Comparison of ENCODE assay signal across 9 mouse cellular contexts in genomic region chr1:152766804-152767748, GRCm38 (mm10). TPM values are rescaled to one million over a fixed set of nuclear protein-coding genes. Genes with fewer than 3 reads are reported as not detected.
DNase-seq lines count a peak whose midpoint lies in the region; ATAC-seq and TF ChIP-seq lines count a peak whose summit lies in the region.
"Had no signal": no experiment of that assay in that cellular context is flagged by ENCODE, and none has a peak within 500 bp of the region (broad histone marks: within the 10 kb centered on the region; RNA-seq: fewer than 3 reads in every experiment).

No protein-coding gene starts in this region.

- 1% methylated on average over 54 of the region's 60 CpGs for WGBS in forebrain, embryonic 11.5 days
- 1% methylated on average over 60 of the region's 60 CpGs for WGBS in intestine, postnatal 0 days
- under 1% methylated on average over 56 of the region's 60 CpGs for WGBS in macrophage (ENCODE audit: missing documents)

- peak overlapping the region; percentile 71 for H3K27ac ChIP-seq in forebrain, embryonic 11.5 days (ENCODE audit: low read depth, low read length)
- H3K27ac ChIP-seq in intestine, postnatal 0 days (ENCODE audit: low read depth, low read length) = peak overlapping the region; percentile 98
- H3K27ac ChIP-seq in macrophage = peak overlapping the region; percentile 83

- H3K4me3 ChIP-seq in forebrain, embryonic 11.5 days (ENCODE audit: low read depth, low read length) = peak overlapping the region; percentile 95
- peak overlapping the region; percentile 99 for H3K4me3 ChIP-seq in intestine, postnatal 0 days (ENCODE audit: low read depth, low read length)
- H3K4me3 ChIP-seq in macrophage (ENCODE audit: inconsistent target) = peak overlapping the region; percentile 96

- peaks cover 3% of the 10 kb centered on the region; the same call in 1 of the 2 replicates for H3K27me3 ChIP-seq in forebrain, embryonic 11.5 days (ENCODE audit: control insufficient read depth, insufficient read depth, low read length)
- 0 out of 2 replicates have a peak, but pooled peaks cover 5% of the 10 kb centered on the region for H3K27me3 ChIP-seq in intestine, postnatal 0 days (replicated peaks; ENCODE audit: control insufficient read depth, insufficient read depth, low read length)

- H3K9ac ChIP-seq in forebrain, embryonic 11.5 days (ENCODE audit: low read length) = peak overlapping the region; percentile 92
- peak overlapping the region; percentile 99 for H3K9ac ChIP-seq in intestine, postnatal 0 days (ENCODE audit: low read depth, low read length)

- 0 out of 2 replicates have a peak, but pooled peaks have one; percentile 0 for TF ChIP-seq CTCF in intestine, postnatal 0 days (IDR thresholded peaks at IDR 0.05; ENCODE audit: low read depth)

- H3K4me1 ChIP-seq in forebrain, embryonic 11.5 days (replicated peaks; ENCODE audit: control insufficient read depth, insufficient read depth, low read length) = peaks cover 5% of the 10 kb centered on the region; the same call in 1 of the 2 replicates
- H3K4me1 ChIP-seq in intestine, postnatal 0 days (replicated peaks; ENCODE audit: control insufficient read depth, insufficient read depth, low read length) = no peaks in the 10 kb centered on the region; the same call in 1 of the 2 replicates

- no peaks in the 10 kb centered on the region for H3K9me3 ChIP-seq in forebrain, embryonic 11.5 days (ENCODE audit: control insufficient read depth, low read length)
- no peaks in the 10 kb centered on the region for H3K9me3 ChIP-seq in intestine, postnatal 0 days (ENCODE audit: control insufficient read depth)

- peaks cover 53% of the 10 kb centered on the region for H3K79me2 ChIP-seq in macrophage (ENCODE audit: inconsistent target)

- no peaks in the 10 kb centered on the region; the same call in 1 of the 2 replicates for H3K36me3 ChIP-seq in forebrain, embryonic 11.5 days (ENCODE audit: control insufficient read depth, insufficient read depth, low read length)
- H3K36me3 ChIP-seq in intestine, postnatal 0 days (ENCODE audit: control insufficient read depth, insufficient read depth) = peaks cover 29% of the 10 kb centered on the region
- H3K36me3 ChIP-seq in macrophage (ENCODE audit: inconsistent target) = peaks cover 38% of the 10 kb centered on the region

- ATAC-seq in forebrain, embryonic 11.5 days (replicated peaks; ENCODE audit: low FRiP score) = peak; percentile 72
- ATAC-seq in intestine, postnatal 0 days = peak; percentile 63
- ATAC-seq in megakaryocyte progenitor cell, adult 5-6 weeks (replicated peaks; ENCODE audit: poor library complexity) = no peak

- DNase-seq in adrenal gland, postnatal 25 days = peak; percentile 39
- DNase-seq in adrenal gland, adult 2 months = no peak
- DNase-seq in right cerebral cortex, postnatal 4 days = peak; percentile 37
- DNase-seq in right cerebral cortex, adult 18-20 months = no peak
- DNase-seq in forebrain, embryonic 11.5 days (ENCODE audit: low spot score) = no peak

- peak overlapping the region; percentile 78 for H3K4me2 ChIP-seq in forebrain, embryonic 11.5 days (ENCODE audit: low read depth, low read length, severe bottlenecking)
- peak overlapping the region; percentile 84 for H3K4me2 ChIP-seq in intestine, postnatal 0 days (replicated peaks; ENCODE audit: low read depth)

RNA-seq across cellular contexts. Expression of gene Arpc5, which starts 0.7 kb away (rescaled TPM):
- 111 and 124 TPM in 2 replicates for total RNA-seq in adrenal gland, postnatal 25 days (2021)
- total RNA-seq in adrenal gland, adult 2 months (2021) = 100 to 1,000 TPM in 1 of 2 experiments, 10 to 100 TPM in 1; 89.9 to 103 TPM
- polyA plus RNA-seq in adrenal gland, adult 2 months (2012; rRNA removed) = 11.6 and 12.3 TPM in 2 replicates
- 252 and 259 TPM in 2 replicates for polyA plus RNA-seq in forebrain, embryonic 11.5 days (2014; fragmentation: Nextera tagmentation; extraction: Ambion mirVana)
- 460 and 468 TPM in 2 replicates for polyA plus RNA-seq in intestine, postnatal 0 days (2015; fragmentation: Nextera tagmentation; extraction: Ambion mirVana)
- 100 to 1,000 TPM; 124 to 281 (median 185) TPM for total RNA-seq in macrophage (2018; cell fraction: chromatin; rRNA removed)
- 100 to 1,000 TPM; 463 to 648 (median 564) TPM for total RNA-seq in macrophage (2018; cell fraction: cytosol; rRNA removed)
- total RNA-seq in macrophage (2018; cell fraction: nucleus; rRNA removed) = 100 to 1,000 TPM; 166 to 467 (median 306) TPM
- 466 to 600 TPM (median 492 TPM) in 3 replicates for polyA plus RNA-seq in macrophage (2018)
- total RNA-seq in megakaryocyte progenitor cell, adult 5-6 weeks (2015) = 264 and 298 TPM in 2 replicates
- total RNA-seq in megakaryocyte progenitor cell, adult 5-6 weeks (2017) = 127 and 137 TPM in 2 replicates

RNA-seq across cellular contexts. Expression of gene Rgl1, which starts 0.9 kb away (rescaled TPM):
- total RNA-seq in adrenal gland, postnatal 25 days (2021) = 18.2 and 31.1 TPM in 2 replicates
- total RNA-seq in adrenal gland, adult 2 months (2021) = 10 to 100 TPM; 17.9 to 38.3 TPM
- polyA plus RNA-seq in adrenal gland, adult 2 months (2012; rRNA removed) = 4.3 and 4.4 TPM in 2 replicates
- polyA plus RNA-seq in forebrain, embryonic 11.5 days (2014; fragmentation: Nextera tagmentation; extraction: Ambion mirVana) = 28.6 and 32.5 TPM in 2 replicates
- 39.4 and 43.5 TPM in 2 replicates for polyA plus RNA-seq in intestine, postnatal 0 days (2015; fragmentation: Nextera tagmentation; extraction: Ambion mirVana)
- total RNA-seq in macrophage (2018; cell fraction: chromatin; rRNA removed) = 100 to 1,000 TPM in 25 of 26 experiments, 10 to 100 TPM in 1; 98.8 to 433 (median 225) TPM
- 100 to 1,000 TPM in 16 of 26 experiments, 10 to 100 TPM in 10; 68.8 to 191 (median 147) TPM for total RNA-seq in macrophage (2018; cell fraction: cytosol; rRNA removed)
- total RNA-seq in macrophage (2018; cell fraction: nucleus; rRNA removed) = 100 to 1,000 TPM in 25 of 26 experiments, 10 to 100 TPM in 1; 95.5 to 293 (median 207) TPM
- polyA plus RNA-seq in macrophage (2018) = 38.0 to 74.0 TPM (median 62.2 TPM) in 3 replicates
- 1.3 and 1.6 TPM in 2 replicates for total RNA-seq in megakaryocyte progenitor cell, adult 5-6 weeks (2015)
- total RNA-seq in megakaryocyte progenitor cell, adult 5-6 weeks (2017) = 1.4 and 2.7 TPM in 2 replicates

RNA-seq across cellular contexts. Expression of gene Apobec4, which starts 16.7 kb away (rescaled TPM):
- total RNA-seq in adrenal gland, postnatal 25 days (2021) = not detected in 2 replicates
- total RNA-seq in adrenal gland, adult 2 months (2021) = not detected
- polyA plus RNA-seq in adrenal gland, adult 2 months (2012; rRNA removed) = not detected in 2 replicates
- not detected in 2 replicates for polyA plus RNA-seq in forebrain, embryonic 11.5 days (2014; fragmentation: Nextera tagmentation; extraction: Ambion mirVana)
- not detected in 2 replicates for polyA plus RNA-seq in intestine, postnatal 0 days (2015; fragmentation: Nextera tagmentation; extraction: Ambion mirVana)
- total RNA-seq in macrophage (2018; cell fraction: chromatin; rRNA removed) = not detected
- total RNA-seq in macrophage (2018; cell fraction: cytosol; rRNA removed) = under 1 TPM in 11 of 26 experiments, not detected in 15; 0.07 to 0.30 (median 0.14) TPM
- total RNA-seq in macrophage (2018; cell fraction: nucleus; rRNA removed) = not detected
- polyA plus RNA-seq in macrophage (2018) = not detected in 3 replicates
- not detected in 2 replicates for total RNA-seq in megakaryocyte progenitor cell, adult 5-6 weeks (2015)
- total RNA-seq in megakaryocyte progenitor cell, adult 5-6 weeks (2017) = not detected in 2 replicates
- total RNA-seq: hematopoietic stem cell, adult 5-6 weeks had no signal

RNA-seq across cellular contexts. Expression of gene Ncf2, which starts 32.9 kb away (rescaled TPM):
- total RNA-seq in adrenal gland, postnatal 25 days (2021) = 4.0 and 4.2 TPM in 2 replicates
- 1 to 10 TPM; 4.8 to 4.9 TPM for total RNA-seq in adrenal gland, adult 2 months (2021)
- polyA plus RNA-seq in adrenal gland, adult 2 months (2012; rRNA removed) = 1.6 and 1.7 TPM in 2 replicates
- polyA plus RNA-seq in forebrain, embryonic 11.5 days (2014; fragmentation: Nextera tagmentation; extraction: Ambion mirVana) = 2.5 TPM in 2 replicates
- 9.1 and 9.7 TPM in 2 replicates for polyA plus RNA-seq in intestine, postnatal 0 days (2015; fragmentation: Nextera tagmentation; extraction: Ambion mirVana)
- total RNA-seq in macrophage (2018; cell fraction: chromatin; rRNA removed) = 100 to 1,000 TPM; 149 to 824 (median 286) TPM
- total RNA-seq in macrophage (2018; cell fraction: cytosol; rRNA removed) = 100 to 1,000 TPM; 110 to 209 (median 147) TPM
- total RNA-seq in macrophage (2018; cell fraction: nucleus; rRNA removed) = 100 to 1,000 TPM in 24 of 26 experiments, 10 to 100 TPM in 2; 91.3 to 363 (median 150) TPM
- 145 to 195 TPM (median 164 TPM) in 3 replicates for polyA plus RNA-seq in macrophage (2018)
- total RNA-seq in megakaryocyte progenitor cell, adult 5-6 weeks (2015) = 85.0 and 90.4 TPM in 2 replicates
- 101 and 119 TPM in 2 replicates for total RNA-seq in megakaryocyte progenitor cell, adult 5-6 weeks (2017)

Comparison
In these comparisons a context has a peak if more than half of its experiments do, and no peak if none do; other contexts are left out.
1. DNase-seq: peak in adrenal gland, postnatal 25 days (single experiment) and right cerebral cortex, postnatal 4 days (single experiment); none in adrenal gland, adult 2 months (single experiment), right cerebral cortex, adult 18-20 months (single experiment) and forebrain, embryonic 11.5 days (single experiment).
2. RNA of gene Arpc5, which starts 0.7 kb away (polyA plus RNA-seq): 466 to 600 TPM in macrophage, 460 to 468 TPM in intestine, postnatal 0 days and 252 to 259 TPM in forebrain, embryonic 11.5 days; 11.6 to 12.3 TPM in adrenal gland, adult 2 months; every median in the first group is over 10 times any median in the second.
3. Peak in every context shown above with its lines, with median percentiles within 50 percentile points of each other: H3K27ac ChIP-seq and H3K4me3 ChIP-seq.